Mouse (Mus musculus) midbrain, embryonic 11.5 days (tissue): Measurements from ENCODE around the gene Itpk1. TPM values are rescaled to one million over a fixed set of nuclear protein-coding genes. Genes with fewer than 3 reads are reported as not detected.

ENCODE experiments used
- ATAC-seq: fragments of 200-750 bp; cut with Nextera tagmentation; 2 replicates; pipeline ENCODE4 v1.8.0; 2017; ENCODE audit warnings: moderate TSS enrichment, moderate library complexity; ENCODE audit not compliant: low FRiP score
- DNase-seq: peaks from one replicate; pipeline ENCODE4 v3.0.0; 2015; ENCODE audit warnings: low spot score; ENCODE audit errors: missing footprints
- H3K27ac ChIP-seq: fragments of 300-500 bp; sonication (generic); 2 replicates; pipeline ENCODE4 v1.5.1; 2014; ENCODE audit warnings: low read depth, low read length
- H3K27me3 ChIP-seq: fragments of 300-500 bp; sonication (generic); 2 replicates; pipeline ENCODE4 v1.6.1; 2014; ENCODE audit warnings: mild to moderate bottlenecking, low read length, moderate library complexity, mixed read lengths; ENCODE audit not compliant: control insufficient read depth, insufficient read depth
- H3K36me3 ChIP-seq: fragments of 300-500 bp; sonication (generic); 2 replicates; pipeline ENCODE4 v1.6.1; 2014; ENCODE audit warnings: mild to moderate bottlenecking, low read length, moderate library complexity, mixed read lengths; ENCODE audit not compliant: control insufficient read depth, insufficient read depth
- H3K4me1 ChIP-seq: fragments of 300-500 bp; sonication (generic); 2 replicates; pipeline ENCODE4 v1.6.1; 2014; ENCODE audit warnings: low read length; ENCODE audit not compliant: control insufficient read depth, insufficient read depth
- H3K4me2 ChIP-seq: fragments of 300-500 bp; sonication (generic); 2 replicates; pipeline ENCODE4 v1.6.1; 2014; ENCODE audit warnings: mild to moderate bottlenecking, moderate library complexity
- H3K4me3 ChIP-seq: fragments of 300-500 bp; sonication (generic); 2 replicates; pipeline ENCODE4 v1.5.1; 2014; ENCODE audit warnings: low read depth, low read length
- H3K9ac ChIP-seq: fragments of 300-500 bp; sonication (generic); 2 replicates; pipeline ENCODE4 v1.6.1; 2014; ENCODE audit warnings: low read length
- H3K9me3 ChIP-seq: fragments of 300-500 bp; sonication (generic); 2 replicates; pipeline ENCODE4 v1.6.1; 2016; ENCODE audit warnings: low read length; ENCODE audit not compliant: control insufficient read depth
- WGBS: fragments of 180-500 bp; shearing (Covaris S2); extraction: QIAGEN DNeasy Blood & Tissue Kit; methylation state at CpG from one replicate; pipeline ENCODE4 v1.1.7; 2014; 5-methylcytosine and 5-hydroxymethylcytosine counted together
- polyA plus RNA-seq: library from polyadenylated mRNA; unstranded; fragments of >200 nt; fragmentation: Nextera tagmentation; extraction: Ambion mirVana; gene quantifications from 2 replicates; pipeline ENCODE4 v1.2.1, GENCODE M21; 2014

Gene Itpk1
- polyA plus RNA-seq, 1 experiment from 2014 or later = 14.2 TPM

DNA sequence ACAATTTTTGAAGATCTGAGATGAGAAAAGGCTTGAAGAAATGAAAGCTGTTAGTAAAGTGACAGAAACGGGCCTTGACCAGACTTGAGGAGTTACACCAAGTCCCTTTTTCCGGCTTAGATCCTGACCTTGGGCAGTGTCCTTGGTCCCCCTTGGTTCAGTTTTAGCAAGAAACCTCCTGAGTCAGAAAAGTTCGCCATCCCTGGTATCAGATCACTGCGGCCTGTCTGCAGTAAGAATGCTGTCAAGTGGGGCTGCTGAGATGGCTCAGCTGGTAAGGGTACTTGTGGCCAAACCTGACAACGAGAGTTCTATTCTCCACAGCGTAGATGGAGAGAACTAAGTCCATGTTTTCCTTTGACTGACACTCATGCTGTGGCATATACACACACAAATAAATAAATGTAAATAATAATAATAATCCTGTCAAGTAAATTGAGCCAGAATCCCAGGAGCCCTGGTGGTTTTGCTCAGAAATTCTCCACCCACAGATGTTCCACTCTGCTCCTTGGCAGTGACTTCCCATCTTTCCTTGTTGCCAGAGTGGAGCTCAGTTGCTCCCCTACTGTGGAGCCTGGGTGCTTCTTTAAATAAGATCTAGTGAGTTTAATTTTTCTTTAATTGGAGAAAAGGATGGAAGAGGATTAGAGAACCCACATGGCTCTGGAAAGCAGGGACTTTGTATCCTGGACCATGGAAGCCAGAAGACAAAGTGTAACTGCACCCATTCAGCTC, 1.3 kb upstream of the Itpk1 start:
- H3K4me2 ChIP-seq = peak overlapping the region; percentile 94
- H3K4me1 ChIP-seq = peaks cover 33% of the 10 kb centered on the region
- no peak overlapping the region; the same call in 1 of the 2 replicates for H3K4me3 ChIP-seq
- 79% methylated on average over 6 of the region's 6 CpGs for WGBS
- ATAC-seq = no peak
- DNase-seq = peak; percentile 83
- H3K27me3 ChIP-seq = no peaks in the 10 kb centered on the region; the same call in 1 of the 2 replicates
- no peaks in the 10 kb centered on the region for H3K9me3 ChIP-seq
- H3K27ac ChIP-seq = no peak overlapping the region
- H3K36me3 ChIP-seq = no peaks in the 10 kb centered on the region
- H3K9ac ChIP-seq = peak overlapping the region; percentile 78

DNA sequence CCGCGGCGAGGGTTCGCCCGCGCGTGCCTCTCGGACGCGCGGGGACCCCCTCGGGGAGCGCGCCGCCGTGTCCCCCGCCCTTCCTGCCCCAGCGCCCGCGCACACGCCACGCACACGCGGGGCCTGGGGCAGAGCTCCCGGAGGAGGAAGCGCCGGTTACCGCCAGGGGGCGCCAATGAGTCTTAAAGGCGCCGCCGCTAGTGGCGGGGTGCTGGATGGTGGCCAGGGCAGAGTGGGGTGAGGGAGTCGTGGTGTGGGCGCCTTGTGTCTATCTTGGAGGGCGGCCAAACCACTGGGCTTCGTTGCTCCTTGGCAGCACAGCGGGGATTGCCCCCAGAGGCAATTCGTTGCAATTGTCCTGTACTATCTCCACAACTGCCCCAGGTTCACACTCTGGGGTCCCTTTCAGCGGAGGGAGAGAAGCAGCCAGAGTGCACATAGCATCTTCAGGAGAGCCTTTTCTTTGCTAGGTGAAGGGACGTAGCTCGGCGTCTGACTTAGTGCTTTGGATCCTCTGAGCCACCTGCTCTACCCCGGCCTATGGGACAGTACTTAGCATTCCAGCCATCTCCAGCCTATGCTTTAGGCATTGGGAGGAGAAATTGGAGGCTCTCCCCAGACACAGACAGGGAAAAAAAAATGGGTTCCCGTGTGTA, 614 bp upstream of the Itpk1 start:
- Histone ChIP-seq H3K27me3 (no peaks in the 10 kb centered on the region; the same call in 1 of the 2 replicates), H3K4me1 (peaks cover 33% of the 10 kb centered on the region), H3K9ac (peak overlapping the region; percentile 78), H3K4me3 (peak overlapping the region; percentile 78), H3K36me3 (no peaks in the 10 kb centered on the region), H3K9me3 (no peaks in the 10 kb centered on the region), H3K27ac (peak overlapping the region; percentile 51), H3K4me2 (peak overlapping the region; percentile 94)
- WGBS = 3% methylated on average over 30 of the region's 45 CpGs
- peak; percentile 99 for DNase-seq
- ATAC-seq = peak; percentile 89

DNA sequence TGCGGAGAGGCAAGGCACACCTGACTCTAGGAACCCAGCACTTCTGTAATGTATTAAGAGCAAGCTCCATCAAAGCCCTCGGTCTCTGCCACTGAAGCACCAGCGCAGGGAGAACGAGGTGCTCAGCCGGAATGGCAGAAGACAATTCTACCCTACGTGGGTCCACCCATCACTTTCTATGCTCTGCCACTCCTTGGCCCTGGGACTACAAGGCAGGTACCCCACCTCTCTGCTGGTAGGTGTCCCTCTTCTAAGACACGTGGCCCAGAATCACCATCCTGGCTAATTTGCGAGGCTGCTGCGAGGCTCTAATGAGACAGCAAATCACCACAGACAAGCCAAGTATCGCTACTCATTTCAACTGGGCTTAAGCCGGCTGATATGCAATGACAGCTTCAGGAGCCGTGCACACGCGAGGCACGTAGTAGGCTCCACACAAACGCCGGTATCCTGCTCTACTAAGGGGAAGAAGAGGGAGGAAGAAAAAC, 765 bp downstream of the Itpk1 start:
- peak overlapping the region; percentile 78; the same call in 1 of the 2 replicates for H3K9ac ChIP-seq
- H3K4me1 ChIP-seq = peaks cover 36% of the 10 kb centered on the region
- H3K27me3 ChIP-seq = no peaks in the 10 kb centered on the region; the same call in 1 of the 2 replicates
- peak overlapping the region; percentile 94 for H3K4me2 ChIP-seq
- no peak overlapping the region for H3K27ac ChIP-seq
- 0 out of 2 replicates have a peak, but pooled peaks have one; percentile 0 for ATAC-seq
- H3K9me3 ChIP-seq = no peaks in the 10 kb centered on the region
- peak overlapping the region; percentile 78 for H3K4me3 ChIP-seq
- H3K36me3 ChIP-seq = no peaks in the 10 kb centered on the region
- 5% methylated on average over 17 of the region's 17 CpGs for WGBS
- DNase-seq = no peak

DNA sequence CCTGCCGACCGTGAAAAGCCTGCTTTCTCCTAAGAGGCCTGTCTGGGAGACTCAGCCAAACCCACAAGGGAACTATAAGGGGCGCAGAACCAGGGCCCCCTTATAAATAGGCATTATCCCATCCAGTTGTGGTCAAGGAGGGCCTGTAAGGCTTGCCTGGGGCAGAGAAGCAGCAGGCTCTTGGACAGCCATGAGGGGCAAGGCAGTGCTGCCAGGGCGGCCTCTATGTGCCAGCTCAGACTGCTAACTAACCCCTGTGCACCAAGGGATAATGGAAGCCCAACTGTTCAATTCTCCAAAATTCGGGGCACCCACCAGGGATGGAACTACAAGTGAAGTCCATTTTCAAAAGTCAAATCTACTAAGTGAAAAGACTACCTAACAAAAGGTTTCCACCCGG, 1.3 kb downstream of the Itpk1 start:
- H3K4me3 ChIP-seq = peak overlapping the region; percentile 78
- H3K36me3 ChIP-seq = no peaks in the 10 kb centered on the region
- H3K4me1 ChIP-seq = peaks cover 41% of the 10 kb centered on the region
- no peak for ATAC-seq
- H3K9me3 ChIP-seq = no peaks in the 10 kb centered on the region
- peak; percentile 92 for DNase-seq
- no peaks in the 10 kb centered on the region; the same call in 1 of the 2 replicates for H3K27me3 ChIP-seq
- WGBS = 29% methylated on average over 6 of the region's 6 CpGs
- H3K27ac ChIP-seq = no peak overlapping the region
- peak overlapping the region; percentile 94 for H3K4me2 ChIP-seq
- H3K9ac ChIP-seq = 0 out of 2 replicates have a peak overlapping the region, but pooled peaks have one; percentile 24

DNA sequence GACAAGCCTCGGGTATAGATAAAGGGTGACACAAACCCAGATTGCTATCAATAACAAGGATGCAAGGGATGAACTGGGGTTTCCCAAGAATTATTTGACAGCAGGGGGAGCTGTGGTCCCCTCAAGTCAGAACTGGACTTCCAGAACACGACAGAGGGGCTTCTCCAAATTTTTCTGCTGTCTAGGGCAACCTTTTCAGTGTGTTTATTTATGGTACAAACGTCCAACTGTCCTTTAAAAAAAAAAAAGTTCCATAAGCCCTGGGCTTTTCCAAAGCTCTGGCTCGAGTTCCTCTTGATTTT, 1.7 kb downstream of the Itpk1 start:
- H3K27ac ChIP-seq = no peak overlapping the region
- ATAC-seq (no peak), DNase-seq (peak; percentile 86)
- H3K4me3 ChIP-seq = peak overlapping the region; percentile 78; the same call in 1 of the 2 replicates
- no peaks in the 10 kb centered on the region for H3K9me3 ChIP-seq
- 2% methylated on average over 4 of the region's 4 CpGs for WGBS
- H3K36me3 ChIP-seq = no peaks in the 10 kb centered on the region
- H3K4me1 ChIP-seq = peaks cover 45% of the 10 kb centered on the region
- H3K27me3 ChIP-seq = no peaks in the 10 kb centered on the region; the same call in 1 of the 2 replicates
- H3K4me2 ChIP-seq = peak overlapping the region; percentile 94
- H3K9ac ChIP-seq = peak overlapping the region; percentile 24; the same call in 1 of the 2 replicates

DNA sequence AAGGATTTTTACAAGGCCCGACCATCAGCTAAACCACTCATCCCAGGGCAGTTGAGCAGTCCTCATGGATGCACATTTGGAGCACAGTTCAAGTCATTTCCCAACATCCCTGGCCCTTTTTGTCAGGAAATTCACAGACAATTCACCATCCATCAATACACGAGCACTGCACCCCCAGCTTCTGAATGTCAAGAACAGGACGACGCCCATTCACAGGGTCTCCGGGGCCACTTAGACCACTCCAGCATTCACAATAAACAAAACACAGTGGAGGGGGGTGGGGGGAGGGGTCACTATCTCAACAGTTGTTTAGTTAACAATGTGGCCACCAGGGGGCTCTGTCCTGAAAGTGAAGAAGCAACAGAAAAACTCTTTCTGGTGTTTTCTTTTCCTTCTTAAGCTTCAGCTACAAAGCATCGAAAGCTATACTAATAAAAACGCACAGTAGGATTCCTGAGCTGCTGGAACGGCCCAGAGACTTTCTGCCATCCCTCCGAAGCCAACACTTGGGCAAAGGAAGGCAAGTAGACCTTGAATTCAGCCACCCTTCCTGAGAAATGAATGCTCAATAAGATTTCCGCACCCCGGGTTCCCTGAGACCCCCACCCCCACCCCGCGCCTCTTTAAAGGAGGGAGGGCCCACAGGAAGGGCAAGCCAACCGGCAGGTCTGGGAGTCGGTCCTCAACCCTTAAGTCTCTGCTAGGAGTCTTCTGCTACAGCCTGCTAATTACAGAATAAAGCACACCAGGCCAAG, 2.2 kb downstream of the Itpk1 start:
- no peak for ATAC-seq
- Histone ChIP-seq H3K36me3 (no peaks in the 10 kb centered on the region), H3K4me3 (0 out of 2 replicates have a peak overlapping the region, but pooled peaks have one; percentile 1), H3K27ac (peak overlapping the region; percentile 10; the same call in 1 of the 2 replicates), H3K4me1 (peaks cover 50% of the 10 kb centered on the region), H3K4me2 (peak overlapping the region; percentile 94), H3K27me3 (no peaks in the 10 kb centered on the region; the same call in 1 of the 2 replicates), H3K9me3 (no peaks in the 10 kb centered on the region), H3K9ac (peak overlapping the region; percentile 24; the same call in 1 of the 2 replicates)
- peak; percentile 97 for DNase-seq
- WGBS = 4% methylated on average over 15 of the region's 15 CpGs

DNA sequence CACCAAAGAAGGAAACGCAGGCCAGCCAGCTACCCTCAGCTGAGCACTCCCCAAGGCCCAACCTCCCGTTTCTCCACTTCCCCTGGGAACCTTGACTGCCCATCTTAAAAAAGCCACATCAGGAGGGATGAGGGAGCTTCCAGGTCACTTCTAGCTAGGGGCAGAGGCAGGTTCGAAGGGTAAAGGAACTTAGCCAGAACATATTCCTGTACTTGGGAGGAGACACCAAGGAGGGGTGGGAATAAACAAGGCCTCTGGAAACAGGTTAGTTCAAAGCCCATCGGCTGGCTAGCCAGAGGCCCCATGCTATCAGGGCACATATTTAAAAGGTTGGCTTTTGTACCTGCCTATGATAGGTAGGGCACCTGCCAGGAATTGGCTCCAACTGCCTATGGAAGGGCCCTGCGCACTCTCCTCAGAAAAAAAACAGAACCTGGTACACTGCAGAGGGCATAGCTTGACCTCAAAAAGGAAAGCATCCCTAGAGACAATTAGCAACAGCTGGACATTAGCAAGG, 3.0 kb downstream of the Itpk1 start:
- Histone ChIP-seq H3K4me3 (no peak overlapping the region), H3K4me2 (no peak overlapping the region)

DNA sequence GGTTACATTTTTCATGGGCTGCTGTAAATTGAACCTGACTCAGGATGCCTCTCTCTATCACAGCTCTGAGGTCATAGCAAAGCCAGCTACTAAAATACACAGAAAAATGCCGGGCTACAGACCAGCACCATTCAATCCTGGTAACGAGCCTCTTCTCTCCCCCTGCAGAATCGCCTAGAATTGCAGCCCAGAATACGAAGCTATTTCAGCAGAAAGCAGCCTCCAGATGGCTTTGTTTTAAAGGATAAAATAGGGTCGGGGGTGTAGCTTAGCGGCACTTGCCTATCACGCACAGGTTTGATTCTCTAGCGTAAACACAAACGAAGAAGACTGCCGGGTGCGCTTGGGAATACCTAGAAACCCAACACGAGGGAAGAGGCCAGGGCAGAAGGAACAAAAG, 4.3 kb downstream of the Itpk1 start:
- no peak for DNase-seq
- H3K36me3 ChIP-seq = no peaks in the 10 kb centered on the region
- WGBS = 71% methylated on average over 12 of the region's 12 CpGs
- no peak for ATAC-seq
- no peak overlapping the region for H3K4me2 ChIP-seq
- H3K4me1 ChIP-seq = peaks cover 51% of the 10 kb centered on the region
- no peak overlapping the region for H3K4me3 ChIP-seq
- H3K9me3 ChIP-seq = no peaks in the 10 kb centered on the region
- no peaks in the 10 kb centered on the region; the same call in 1 of the 2 replicates for H3K27me3 ChIP-seq
- H3K27ac ChIP-seq = no peak overlapping the region
- H3K9ac ChIP-seq = no peak overlapping the region

More for the DNA sequence above, 3.0 kb downstream of the Itpk1 start:
- H3K9me3 ChIP-seq = no peaks in the 10 kb centered on the region
- no peaks in the 10 kb centered on the region for H3K36me3 ChIP-seq
- no peak overlapping the region for H3K9ac ChIP-seq
- DNase-seq = no peak
- H3K4me1 ChIP-seq = peaks cover 51% of the 10 kb centered on the region
- no peak overlapping the region for H3K27ac ChIP-seq
- no peak for ATAC-seq
- 89% methylated on average over 5 of the region's 5 CpGs for WGBS
- no peaks in the 10 kb centered on the region; the same call in 1 of the 2 replicates for H3K27me3 ChIP-seq
